Mouse (Mus musculus): Measurements from ENCODE around the gene Mrpl17.
"Not testable (repeated sequence)": the region's sequence is repeated elsewhere in the genome, so short reads cannot be mapped to it uniquely, and the experiment has no call there.

Gene Mrpl17

GRCm38 (mm10) chr7:105810877-105811489 is at the start of gene Mrpl17:
Gene Mrpl17 (minus strand): TSS chr7:105811099.
- DNase-seq (ENCODE audit: low spot score in 2 of 2) = peak; percentile 99 to 100

- DNase-seq (ENCODE audit: low spot score in 2 of 2) = not testable (repeated sequence)
Measured at GRCm38 (mm10) chr7:105855718-105856560, 45.0 kb upstream of the Mrpl17 start.

- DNase-seq (ENCODE audit: low spot score in 2 of 2) = no peak
Measured at GRCm38 (mm10) chr7:105824281-105824680, 13.4 kb upstream of the Mrpl17 start.

- no peak for DNase-seq (ENCODE audit: low spot score in 2 of 2)
Measured at GRCm38 (mm10) chr7:105818483-105818882, 7.6 kb upstream of the Mrpl17 start.

GRCm38 (mm10) chr7:105816736-105817135 is 5.8 kb upstream of the Mrpl17 start:
- no peak for DNase-seq (ENCODE audit: low spot score in 2 of 2)

GRCm38 (mm10) chr7:105813326-105813725 is 2.4 kb upstream of the Mrpl17 start:
- DNase-seq (ENCODE audit: low spot score in 2 of 2) = no peak

- no peak for DNase-seq (ENCODE audit: low spot score in 2 of 2)
Measured at GRCm38 (mm10) chr7:105812566-105812965, 1.7 kb upstream of the Mrpl17 start.

GRCm38 (mm10) chr7:105811516-105811915 is 617 bp upstream of the Mrpl17 start:
- DNase-seq (ENCODE audit: low spot score in 2 of 2) = no peak

GRCm38 (mm10) chr7:105810280-105810876 is 521 bp downstream of the Mrpl17 start:
- DNase-seq (ENCODE audit: low spot score in 2 of 2) = no peak

- DNase-seq (ENCODE audit: low spot score in 2 of 2) = no peak
Measured at GRCm38 (mm10) chr7:105809836-105810235, 1.1 kb downstream of the Mrpl17 start.

- DNase-seq (ENCODE audit: low spot score in 2 of 2) = no peak
Measured at GRCm38 (mm10) chr7:105808385-105808784, 2.5 kb downstream of the Mrpl17 start.

- DNase-seq (ENCODE audit: low spot score in 2 of 2) = no peak
Measured at GRCm38 (mm10) chr7:105806716-105807115, 4.2 kb downstream of the Mrpl17 start.

GRCm38 (mm10) chr7:105806125-105806524 is 4.8 kb downstream of the Mrpl17 start:
- DNase-seq (ENCODE audit: low spot score in 2 of 2) = no peak

GRCm38 (mm10) chr7:105803428-105803827 is 7.5 kb downstream of the Mrpl17 start:
- DNase-seq (ENCODE audit: low spot score in 2 of 2) = no peak

GRCm38 (mm10) chr7:105802771-105803170 is 8.1 kb downstream of the Mrpl17 start:
- DNase-seq (ENCODE audit: low spot score in 2 of 2) = no peak

GRCm38 (mm10) chr7:105802312-105802711 is 8.6 kb downstream of the Mrpl17 start:
- no peak for DNase-seq (ENCODE audit: low spot score in 2 of 2)

GRCm38 (mm10) chr7:105796972-105797371 is 13.9 kb downstream of the Mrpl17 start:
- DNase-seq (ENCODE audit: low spot score in 2 of 2) = no peak

- no peak for DNase-seq (ENCODE audit: low spot score in 2 of 2)
Measured at GRCm38 (mm10) chr7:105795759-105796366, 15.0 kb downstream of the Mrpl17 start.

- no peak for DNase-seq (ENCODE audit: low spot score in 2 of 2)
Measured at GRCm38 (mm10) chr7:105793701-105794100, 17.2 kb downstream of the Mrpl17 start.

GRCm38 (mm10) chr7:105791147-105791546 is 19.8 kb downstream of the Mrpl17 start:
- DNase-seq (ENCODE audit: low spot score in 2 of 2) = no peak

GRCm38 (mm10) chr7:105787285-105788140 is 23.4 kb downstream of the Mrpl17 start, which contains the start of gene Dchs1:
Gene Dchs1 (minus strand): TSS chr7:105787654.
- DNase-seq (ENCODE audit: low spot score in 2 of 2) = no peak

Data from spleen, postnatal 14 days (tissue).